Mouse (Mus musculus) heart, embryonic 12.5 days (tissue): Measurements from ENCODE around the gene Lamc1. TPM values are rescaled to one million over a fixed set of nuclear protein-coding genes. Genes with fewer than 3 reads are reported as not detected.

ENCODE experiments used
- ATAC-seq: fragments of 200-750 bp; cut with Nextera tagmentation; 2 replicates; pipeline ENCODE4 v1.8.0; 2017; ENCODE audit warnings: moderate TSS enrichment, moderate library complexity; ENCODE audit not compliant: insufficient number of reproducible peaks, low FRiP score
- H3K27ac ChIP-seq: fragments of 300-500 bp; sonication (generic); 2 replicates; pipeline ENCODE4 v1.5.1; 2016; ENCODE audit warnings: mild to moderate bottlenecking, moderate library complexity; ENCODE audit not compliant: poor library complexity, severe bottlenecking
- H3K27me3 ChIP-seq: fragments of 300-500 bp; sonication (generic); replicated peaks from 2 replicates; pipeline ENCODE4 v1.6.1; 2016; ENCODE audit warnings: mild to moderate bottlenecking, moderate library complexity
- H3K36me3 ChIP-seq: fragments of 300-500 bp; sonication (generic); 2 replicates; pipeline ENCODE4 v1.6.1; 2016; ENCODE audit warnings: mild to moderate bottlenecking, moderate library complexity
- H3K4me1 ChIP-seq: fragments of 300-500 bp; sonication (generic); replicated peaks from 2 replicates; pipeline ENCODE4 v1.6.1; 2016; ENCODE audit warnings: mild to moderate bottlenecking
- H3K4me2 ChIP-seq: fragments of 300-500 bp; sonication (generic); 2 replicates; pipeline ENCODE4 v1.6.1; 2016; ENCODE audit warnings: mild to moderate bottlenecking, moderate library complexity
- H3K4me3 ChIP-seq: fragments of 300-500 bp; sonication (generic); 2 replicates; pipeline ENCODE4 v1.5.1; 2016; ENCODE audit warnings: mild to moderate bottlenecking
- H3K9ac ChIP-seq: fragments of 300-500 bp; sonication (generic); 2 replicates; pipeline ENCODE4 v1.6.1; 2016; ENCODE audit warnings: mild to moderate bottlenecking, moderate library complexity
- H3K9me3 ChIP-seq: fragments of 300-500 bp; sonication (generic); replicated peaks from 2 replicates; pipeline ENCODE4 v1.6.1; 2016; ENCODE audit warnings: mild to moderate bottlenecking, moderate library complexity
- WGBS: fragments of 180-500 bp; shearing (Covaris S2); methylation state at CpG from one replicate; pipeline ENCODE4 v1.1.7; 2016; 5-methylcytosine and 5-hydroxymethylcytosine counted together
- polyA plus RNA-seq: library from polyadenylated mRNA; unstranded; fragments of >200 nt; fragmentation: Nextera tagmentation; extraction: Ambion mirVana; gene quantifications from 2 replicates; pipeline ENCODE4 v1.2.1, GENCODE M21; 2016

Lamc1 gene
- polyA plus RNA-seq, 1 experiment from 2014 or later, result 134 TPM

DNA sequence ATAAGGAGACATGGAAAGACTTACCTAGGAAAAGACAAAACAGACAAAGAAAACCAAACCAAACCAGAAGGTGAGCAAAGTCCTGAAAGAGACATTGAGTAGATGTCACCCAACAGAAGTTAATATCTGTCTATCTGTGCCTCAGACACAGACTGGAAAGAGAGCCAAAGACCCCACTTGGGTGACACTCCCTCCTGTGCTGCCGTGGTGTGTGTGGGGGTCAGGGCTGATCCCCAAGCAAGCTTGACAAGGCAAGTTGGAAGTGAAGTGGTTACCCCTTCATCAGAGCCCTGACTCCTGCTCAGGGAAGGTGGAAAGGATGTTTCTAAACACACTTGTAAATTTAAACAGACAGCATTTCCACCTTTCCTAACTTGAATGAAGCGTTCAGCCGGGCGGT lies 140.2 kb downstream of the Lamc1 start:
- WGBS, result 83% methylated on average over 4 of the region's 4 CpGs
- H3K9me3 ChIP-seq, result no peaks in the 10 kb centered on the region
- peaks cover 26% of the 10 kb centered on the region for H3K4me1 ChIP-seq
- no peaks in the 10 kb centered on the region for H3K27me3 ChIP-seq
- no peak for ATAC-seq
- no peak overlapping the region for H3K4me3 ChIP-seq
- H3K36me3 ChIP-seq, result no peaks in the 10 kb centered on the region
- H3K9ac ChIP-seq, result peak overlapping the region; percentile 2; the same call in 1 of the 2 replicates
- peak overlapping the region; percentile 93 for H3K27ac ChIP-seq
- H3K4me2 ChIP-seq, result no peak overlapping the region

DNA sequence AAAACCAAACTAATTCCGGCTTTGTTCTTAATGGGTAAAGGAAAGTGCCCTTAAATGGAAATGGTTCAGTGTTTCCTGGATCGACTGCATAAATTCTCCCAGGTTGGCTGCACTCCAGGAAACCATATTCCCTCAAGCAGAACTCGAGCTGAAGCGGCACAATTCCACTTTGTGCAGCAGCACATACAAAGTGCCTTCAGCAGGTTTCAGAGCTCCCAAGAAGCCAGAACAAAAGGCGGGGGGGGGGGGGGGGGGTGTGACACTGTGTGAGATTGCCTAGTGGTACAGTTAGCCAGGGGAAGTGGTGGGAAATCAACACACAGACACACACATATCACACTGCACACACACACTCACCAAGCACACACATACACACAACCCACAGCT lies 140.7 kb downstream of the Lamc1 start:
- Histone ChIP-seq H3K36me3 (no peaks in the 10 kb centered on the region), H3K4me3 (no peak overlapping the region), H3K27ac (peak overlapping the region; percentile 93), H3K27me3 (no peaks in the 10 kb centered on the region), H3K9me3 (no peaks in the 10 kb centered on the region), H3K4me1 (peaks cover 26% of the 10 kb centered on the region), H3K9ac (peak overlapping the region; percentile 2; the same call in 1 of the 2 replicates), H3K4me2 (peak overlapping the region; percentile 32)
- peak; percentile 55; the same call in 1 of the 2 replicates for ATAC-seq
- WGBS, result 15% methylated on average over 5 of the region's 5 CpGs

DNA sequence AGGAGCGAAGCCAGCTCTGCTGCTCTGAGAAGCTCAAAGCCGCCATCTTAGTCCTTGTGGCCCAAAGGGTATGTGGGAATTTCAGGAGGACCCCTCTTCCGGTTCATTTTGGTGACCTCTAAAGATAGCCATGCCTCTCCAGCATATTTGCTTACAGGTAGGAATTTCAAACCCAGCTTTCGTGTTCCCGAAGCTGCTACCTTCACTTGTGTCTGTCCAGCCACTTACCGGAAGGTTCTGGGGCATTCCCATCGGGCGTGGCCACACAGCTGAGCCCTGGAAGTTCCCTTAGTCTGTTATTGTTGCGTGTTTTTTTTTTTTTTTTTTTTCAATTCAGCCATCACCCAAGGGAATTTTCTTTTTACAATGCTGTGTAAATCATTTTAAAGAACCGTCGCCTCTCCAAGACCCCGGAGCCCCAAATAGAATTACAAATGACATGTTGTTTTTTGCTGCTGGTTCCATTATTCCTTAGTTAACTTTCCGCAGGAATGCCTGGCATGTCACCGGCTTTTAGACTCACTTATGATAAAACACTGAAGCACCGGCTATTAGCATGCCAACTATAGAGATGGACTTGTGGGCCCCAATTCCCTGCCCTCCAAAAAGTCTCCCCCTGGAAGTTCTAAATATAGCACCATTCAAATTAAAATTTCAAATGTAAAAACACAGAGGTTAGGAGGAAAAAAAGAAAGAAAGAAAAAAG lies 141.2 kb downstream of the Lamc1 start:
- no peak for ATAC-seq
- H3K36me3 ChIP-seq, result no peaks in the 10 kb centered on the region
- H3K4me2 ChIP-seq, result peak overlapping the region; percentile 32; the same call in 1 of the 2 replicates
- 47% methylated on average over 15 of the region's 15 CpGs for WGBS
- peaks cover 30% of the 10 kb centered on the region for H3K4me1 ChIP-seq
- H3K27me3 ChIP-seq, result no peaks in the 10 kb centered on the region
- no peaks in the 10 kb centered on the region for H3K9me3 ChIP-seq
- H3K9ac ChIP-seq, result no peak overlapping the region
- H3K4me3 ChIP-seq, result no peak overlapping the region
- H3K27ac ChIP-seq, result peak overlapping the region; percentile 93

DNA sequence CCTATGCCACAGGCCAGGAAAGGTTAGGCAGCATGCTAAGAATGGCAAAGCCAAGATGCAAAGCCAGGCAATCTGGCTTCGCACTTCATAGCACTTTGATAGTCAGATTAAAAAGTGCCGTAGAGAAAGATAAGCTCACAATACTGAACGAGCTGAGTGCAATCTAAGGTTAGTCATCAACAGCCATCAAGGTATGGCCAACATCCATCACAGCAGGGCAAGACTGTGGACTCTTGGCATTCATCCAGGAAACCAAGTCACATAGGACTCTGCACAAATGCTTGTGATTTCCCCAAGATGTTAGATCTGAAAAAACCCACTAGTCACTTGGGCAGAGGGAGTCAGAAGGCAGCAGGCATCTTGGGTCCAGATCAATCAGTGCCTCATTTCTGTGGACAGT lies 144.5 kb downstream of the Lamc1 start:
- Histone ChIP-seq H3K9me3 (no peaks in the 10 kb centered on the region), H3K36me3 (no peaks in the 10 kb centered on the region), H3K4me2 (no peak overlapping the region), H3K4me1 (peaks cover 36% of the 10 kb centered on the region), H3K9ac (no peak overlapping the region), H3K4me3 (no peak overlapping the region), H3K27ac (no peak overlapping the region), H3K27me3 (peaks cover 3% of the 10 kb centered on the region; the same call in 1 of the 2 replicates)
- WGBS, result 36% methylated on average over 3 of the region's 3 CpGs
- ATAC-seq, result no peak

DNA sequence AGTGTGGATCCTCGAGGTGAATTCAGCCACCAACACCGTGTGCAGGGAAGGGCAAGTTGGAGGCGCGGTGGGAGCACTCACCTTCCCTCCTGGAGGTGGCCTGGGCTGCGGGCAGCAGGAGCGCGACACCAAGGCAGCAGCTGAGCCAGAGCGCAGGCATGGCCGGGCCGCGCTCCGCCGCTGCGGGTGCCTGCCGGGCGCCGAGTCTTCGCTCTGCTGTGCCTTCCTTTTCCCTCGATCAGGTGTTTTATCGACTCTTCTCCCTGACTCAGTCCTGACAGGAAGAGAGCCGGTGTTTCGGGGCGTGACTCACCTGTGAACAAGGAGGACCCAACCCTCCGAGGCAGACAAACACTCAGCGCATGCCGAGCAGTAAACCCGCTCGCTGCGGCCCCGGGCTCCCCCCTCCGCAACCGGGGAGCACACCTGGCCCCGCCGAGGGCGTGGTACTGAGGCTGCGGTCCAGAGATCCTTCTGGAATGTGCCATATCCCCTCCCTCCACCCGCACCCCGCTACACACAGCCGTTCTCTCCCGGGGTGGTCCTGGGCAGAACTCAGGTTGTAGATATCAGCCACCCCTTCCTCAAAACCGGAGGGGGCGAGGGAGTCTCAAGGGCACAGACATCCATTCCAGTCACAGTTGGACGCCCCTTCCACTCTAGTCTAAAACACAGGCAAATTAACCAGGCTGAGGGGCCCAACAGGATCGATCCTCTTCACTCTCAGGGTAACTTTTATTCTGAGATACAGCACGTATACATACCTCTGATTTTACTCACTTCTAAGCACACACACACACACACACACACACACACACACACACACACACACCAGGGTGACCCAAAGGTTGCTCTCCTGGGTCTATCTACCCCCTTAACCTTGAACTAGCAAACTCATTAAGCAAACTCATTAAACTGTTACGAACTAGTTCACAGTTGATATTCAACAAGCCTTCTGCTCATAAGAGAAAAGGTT lies 146.5 kb downstream of the Lamc1 start, which contains the start of gene Lamc2:
TSS of gene Lamc2 (minus strand) at position 620 of the 976 bp plus-strand sequence.
- WGBS, result 4% methylated on average over 46 of the region's 46 CpGs
- H3K9me3 ChIP-seq, result no peaks in the 10 kb centered on the region
- H3K27ac ChIP-seq, result no peak within 1 kb of the TSS
- peak within 1 kb of the TSS; percentile 70 for H3K9ac ChIP-seq
- H3K4me2 ChIP-seq, result peak within 1 kb of the TSS; percentile 88
- H3K4me1 ChIP-seq, result peaks cover 24% of the 10 kb centered on the region
- H3K27me3 ChIP-seq, result peaks cover 3% of the 10 kb centered on the region; the same call in 1 of the 2 replicates
- H3K36me3 ChIP-seq, result no peaks in the 10 kb centered on the region
- ATAC-seq, result peak; percentile 62
- H3K4me3 ChIP-seq, result peak within 1 kb of the TSS; percentile 53

DNA sequence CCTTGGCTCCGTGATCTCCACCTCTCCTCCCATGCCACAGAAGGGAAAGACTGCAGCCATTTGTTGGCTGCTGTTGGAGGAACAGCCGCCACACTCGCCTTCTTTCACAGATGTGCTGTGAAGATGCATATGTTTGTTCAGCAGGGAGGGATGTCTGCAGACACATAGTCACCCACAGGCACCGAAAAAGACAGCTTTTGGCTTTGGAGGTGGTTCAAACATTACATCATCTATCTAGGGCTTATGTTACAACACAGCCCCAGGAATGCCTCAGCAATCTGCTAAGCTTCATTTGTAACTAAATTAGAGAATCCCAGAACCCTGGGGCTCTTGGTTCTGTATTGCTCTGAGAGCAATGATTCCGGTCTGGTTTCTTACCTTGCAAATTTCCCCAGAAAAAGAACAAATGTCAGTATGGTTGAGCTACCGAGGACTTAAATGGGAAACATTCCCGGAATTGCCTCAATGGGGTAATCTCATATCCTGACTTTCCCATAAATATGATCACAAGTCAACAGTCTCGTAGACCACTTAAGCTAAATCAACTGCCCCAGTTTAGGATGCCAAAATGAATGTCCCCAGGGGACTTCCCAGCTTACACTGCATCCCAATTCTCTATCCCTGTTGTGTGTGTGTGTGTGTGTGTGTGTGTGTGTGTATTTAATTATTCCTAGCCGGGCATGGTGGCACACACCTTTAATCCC lies 151.8 kb downstream of the Lamc1 start:
- Histone ChIP-seq H3K4me3 (no peak overlapping the region), H3K4me2 (no peak overlapping the region), H3K9ac (no peak overlapping the region), H3K27me3 (no peaks in the 10 kb centered on the region; the same call in 1 of the 2 replicates), H3K9me3 (no peaks in the 10 kb centered on the region), H3K27ac (peak overlapping the region; percentile 51; the same call in 1 of the 2 replicates), H3K36me3 (no peaks in the 10 kb centered on the region), H3K4me1 (peaks cover 7% of the 10 kb centered on the region)
- ATAC-seq, result no peak
- WGBS, result 57% methylated on average over 9 of the region's 9 CpGs

DNA sequence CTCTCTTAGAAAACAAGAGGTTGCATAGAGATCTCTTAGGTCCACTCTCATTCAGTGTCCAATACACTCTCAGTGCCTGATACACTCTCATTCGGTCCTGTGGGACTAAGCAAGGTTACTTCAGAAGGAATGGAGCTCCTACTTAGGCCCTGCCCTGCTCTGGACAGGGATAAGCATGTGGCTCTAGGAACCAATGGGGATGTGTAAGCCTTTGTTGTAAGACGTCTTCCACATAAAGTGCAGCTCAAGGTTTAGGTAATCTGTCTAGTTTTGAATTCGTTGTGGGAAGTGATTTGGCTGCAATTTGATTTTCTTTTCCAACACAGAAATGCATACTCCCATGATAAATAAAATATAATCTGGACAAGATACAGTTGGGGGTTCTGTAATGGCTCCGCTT lies 152.4 kb downstream of the Lamc1 start:
- Histone ChIP-seq H3K36me3 (no peaks in the 10 kb centered on the region), H3K9ac (no peak overlapping the region), H3K4me3 (no peak overlapping the region), H3K4me2 (no peak overlapping the region), H3K4me1 (peaks cover 7% of the 10 kb centered on the region), H3K27me3 (no peaks in the 10 kb centered on the region; the same call in 1 of the 2 replicates), H3K27ac (peak overlapping the region; percentile 30; the same call in 1 of the 2 replicates), H3K9me3 (no peaks in the 10 kb centered on the region)
- no peak for ATAC-seq
- 70% methylated on average over 4 of the region's 4 CpGs for WGBS

DNA sequence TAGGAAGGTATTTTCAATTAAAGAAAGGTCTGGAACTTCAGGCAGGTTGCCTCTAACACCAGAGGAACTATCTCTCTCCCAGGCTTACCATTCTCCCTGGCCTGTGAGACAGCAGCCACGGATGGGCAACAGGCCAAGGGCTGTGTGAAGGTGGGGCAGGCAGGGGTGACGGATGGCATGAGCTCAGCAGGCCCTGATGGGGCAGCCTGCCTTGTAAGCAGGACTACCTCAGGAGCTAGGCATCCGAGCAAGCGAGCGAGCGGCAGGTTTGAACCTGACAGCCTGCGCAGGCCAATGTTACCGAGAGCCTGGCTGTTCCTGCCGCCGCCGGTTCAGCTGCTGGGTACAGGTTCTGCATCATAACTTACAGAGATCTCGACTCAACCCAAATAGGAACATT lies 157.8 kb downstream of the Lamc1 start:
- Histone ChIP-seq H3K36me3 (no peaks in the 10 kb centered on the region), H3K27ac (peak overlapping the region; percentile 48; the same call in 1 of the 2 replicates), H3K4me3 (no peak overlapping the region), H3K9ac (no peak overlapping the region), H3K27me3 (no peaks in the 10 kb centered on the region), H3K4me1 (peaks cover 37% of the 10 kb centered on the region), H3K9me3 (no peaks in the 10 kb centered on the region), H3K4me2 (peak overlapping the region; percentile 18; the same call in 1 of the 2 replicates)
- ATAC-seq, result peak; percentile 82
- 35% methylated on average over 12 of the region's 12 CpGs for WGBS

DNA sequence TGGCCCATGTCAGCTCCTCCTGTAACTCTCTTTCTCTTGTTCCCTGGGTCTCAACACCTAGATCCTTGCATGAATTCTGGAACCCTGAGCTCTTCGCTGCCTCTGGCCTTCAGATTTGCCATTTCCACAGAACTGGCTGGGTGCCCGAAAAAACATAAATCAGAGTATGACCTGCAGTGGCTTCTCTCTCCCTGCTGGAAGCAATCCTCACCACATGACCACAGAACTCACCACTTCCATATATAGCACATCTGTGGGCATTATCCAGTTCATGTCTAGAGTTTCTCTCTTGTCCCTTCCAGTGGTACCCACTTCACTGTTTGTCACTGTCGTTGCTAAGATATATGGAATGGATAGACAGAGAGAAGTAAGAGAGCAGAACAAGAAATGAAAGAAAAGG lies 159.3 kb downstream of the Lamc1 start:
- H3K27me3 ChIP-seq, result no peaks in the 10 kb centered on the region
- no peak overlapping the region for H3K9ac ChIP-seq
- H3K4me3 ChIP-seq, result no peak overlapping the region
- peaks cover 37% of the 10 kb centered on the region for H3K4me1 ChIP-seq
- peak; percentile 56; the same call in 1 of the 2 replicates for ATAC-seq
- no peaks in the 10 kb centered on the region for H3K9me3 ChIP-seq
- H3K36me3 ChIP-seq, result no peaks in the 10 kb centered on the region
- 34% methylated on average over 3 of the region's 3 CpGs for WGBS
- peak overlapping the region; percentile 88 for H3K27ac ChIP-seq
- H3K4me2 ChIP-seq, result no peak overlapping the region

DNA sequence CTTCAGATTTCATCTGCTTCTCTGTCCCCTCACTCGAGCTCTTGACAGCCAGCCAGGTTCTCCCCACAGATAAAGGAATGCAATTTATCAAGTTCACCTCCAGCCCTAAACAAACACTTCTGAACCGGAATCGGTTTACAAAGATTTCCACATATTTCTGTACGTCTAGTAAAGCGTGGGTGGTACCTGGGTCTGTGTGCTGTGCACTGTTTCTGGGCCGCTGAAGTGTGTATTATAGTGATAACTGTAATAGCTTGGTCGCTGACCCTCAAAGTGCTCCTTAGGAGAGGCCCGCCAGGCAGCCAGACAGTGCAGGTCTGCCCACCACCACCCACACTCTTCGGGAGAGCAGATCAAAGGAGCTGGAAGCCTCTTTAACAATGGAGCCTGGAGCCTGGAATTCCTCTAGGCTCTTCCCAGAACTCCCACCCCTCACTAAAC lies 160.3 kb downstream of the Lamc1 start:
- Histone ChIP-seq H3K4me1 (peaks cover 37% of the 10 kb centered on the region), H3K4me3 (no peak overlapping the region), H3K9me3 (no peaks in the 10 kb centered on the region), H3K9ac (0 out of 2 replicates have a peak overlapping the region, but pooled peaks have one; percentile 29), H3K4me2 (peak overlapping the region; percentile 20; the same call in 1 of the 2 replicates), H3K27ac (peak overlapping the region; percentile 88), H3K36me3 (no peaks in the 10 kb centered on the region), H3K27me3 (no peaks in the 10 kb centered on the region)
- no peak for ATAC-seq
- WGBS, result 4% methylated on average over 9 of the region's 9 CpGs
